Mouse (Mus musculus) kidney, adult 2 months (tissue): ENCODE results near the gene Medag.

ENCODE experiments used
- CTCF ChIP-seq: fragments of 200-500 bp; conservative IDR thresholded peaks from 2 replicates; pipeline ENCODE4 v1.5.1; 2011; ENCODE audit warnings: low read depth, mild to moderate bottlenecking, control low read depth, low read length, moderate library complexity, mixed read lengths; ENCODE audit not compliant: insufficient read depth, insufficient read length
- POLR2A ChIP-seq: fragments of 200-500 bp; IDR thresholded peaks from one replicate; pipeline ENCODE4 v1.6.1; 2011; ENCODE audit warnings: low read depth, low read length, control low read depth

- no peak for TF ChIP-seq POLR2A
- no peak for TF ChIP-seq CTCF
Measured at GRCm38 (mm10) chr5:149442277-149442660, 30.7 kb downstream of the Medag start.
